Mouse (Mus musculus) heart, adult 2 months (tissue): ENCODE data around the gene Map3k20. TPM values are rescaled to one million over a fixed set of nuclear protein-coding genes. Genes with fewer than 3 reads are reported as not detected.

Experiments used
- DNase-seq, 2 experiments: peaks; one replicate each; pipeline ENCODE4 v3.0.0; 2021
- H3K27ac ChIP-seq: fragments of 200-600 bp; 2 replicates; pipeline ENCODE4 v1.8.1; 2022
- H3K27me3 ChIP-seq: fragments of 200-500 bp; 2 replicates; pipeline ENCODE4 v1.6.1; 2012; ENCODE audit warnings: mild to moderate bottlenecking, low read length, inconsistent platforms, mixed read lengths; ENCODE audit not compliant: control insufficient read depth, insufficient read depth
- H3K36me3 ChIP-seq: fragments of 200-500 bp; 2 replicates; pipeline ENCODE4 v1.6.1; 2012; ENCODE audit warnings: low read length, inconsistent platforms; ENCODE audit not compliant: control insufficient read depth, insufficient read depth
- H3K4me1 ChIP-seq: fragments of 200-500 bp; 2 replicates; pipeline ENCODE4 v1.6.1; 2011; ENCODE audit warnings: low read length; ENCODE audit not compliant: control insufficient read depth, insufficient read depth
- H3K4me3 ChIP-seq: fragments of 200-600 bp; 2 replicates; pipeline ENCODE4 v1.8.1; 2022
- H3K79me2 ChIP-seq: fragments of 200-500 bp; replicated peaks from 2 replicates; pipeline ENCODE4 v1.6.1; 2012; ENCODE audit warnings: mild to moderate bottlenecking, inconsistent platforms, low read length, moderate library complexity, mixed read lengths; ENCODE audit not compliant: control insufficient read depth, insufficient read depth
- H3K9ac ChIP-seq: fragments of 200-500 bp; 2 replicates; pipeline ENCODE4 v1.6.1; 2012; ENCODE audit warnings: low read depth, mild to moderate bottlenecking, control low read depth, inconsistent platforms, low read length, mixed read lengths
- CTCF ChIP-seq: fragments of 200-600 bp; IDR thresholded peaks from 2 replicates; pipeline ENCODE4 v1.8.1; 2022; ENCODE audit warnings: antibody characterized with exemption, mild to moderate bottlenecking, moderate library complexity
- EP300 ChIP-seq: fragments of 200-500 bp; IDR thresholded peaks from 2 replicates; pipeline ENCODE4 v1.6.1; 2011; ENCODE audit warnings: low read depth, low read length, control low read depth; ENCODE audit not compliant: insufficient read depth
- POLR2A ChIP-seq: fragments of 200-500 bp; IDR thresholded peaks from 2 replicates; pipeline ENCODE4 v1.6.1; 2011; ENCODE audit warnings: mild to moderate bottlenecking, low read depth, low read length, control low read depth; ENCODE audit not compliant: insufficient read depth
- WGBS: fragments of 180-500 bp; shearing (Covaris S2); methylation state at CpG from one replicate; pipeline ENCODE4 v1.1.7; 2018; 5-methylcytosine and 5-hydroxymethylcytosine counted together
- intact Hi-C: fragments of 180-260 bp; cut with DNase I; formaldehyde crosslinking; loops from one replicate; pipeline ENCODE4 v1.15.1; 2025
- polyA plus RNA-seq: library from polyadenylated mRNA; depleted of rRNA; stranded (reverse); fragments of >200 nt; gene quantifications from 2 replicates; pipeline ENCODE4 v1.2.3, GENCODE M21; 2012; rRNA removed
- total RNA-seq, 2 experiments: library from RNA; stranded (reverse); gene quantifications; 2 replicates each; pipeline ENCODE4 v1.2.3; 2021

Map3k20 gene
- total and polyA plus RNA-seq, 3 experiments, result 75.1 to 303 (median 275) TPM

DNA sequence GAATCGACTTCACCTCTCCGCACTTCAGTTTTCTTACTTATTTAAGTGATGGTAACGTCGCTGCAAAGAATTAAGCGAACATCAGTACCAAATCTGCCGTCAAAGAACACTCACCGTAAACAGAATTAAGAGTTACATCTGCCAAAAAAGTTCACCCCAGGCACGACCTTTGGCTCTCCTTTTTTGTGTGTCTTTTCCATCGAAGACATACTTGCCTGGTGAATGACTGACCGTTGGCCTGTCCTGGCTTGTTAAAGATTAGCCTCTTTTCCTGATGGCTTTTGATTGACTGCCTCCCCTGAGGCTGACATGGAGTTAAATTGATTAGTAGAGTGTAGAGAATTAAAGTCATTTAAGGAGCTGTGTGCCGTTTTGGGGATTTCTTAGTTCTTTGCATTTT lies 191.8 kb downstream of the Map3k20 start:
- intact Hi-C loops, result no loop called here
- 36% methylated on average over 11 of the region's 11 CpGs for WGBS
- H3K36me3 ChIP-seq, result peaks cover 2% of the 10 kb centered on the region; the same call in 1 of the 2 replicates
- no peak overlapping the region for H3K9ac ChIP-seq
- H3K27me3 ChIP-seq, result no peaks in the 10 kb centered on the region
- no peak for DNase-seq
- no peak for TF ChIP-seq POLR2A
- no peak for TF ChIP-seq EP300
- H3K4me3 ChIP-seq, result peak overlapping the region; percentile 54
- no peaks in the 10 kb centered on the region for H3K4me1 ChIP-seq
- H3K27ac ChIP-seq, result no peak overlapping the region
- no peaks in the 10 kb centered on the region for H3K79me2 ChIP-seq

GRCm38 (mm10) chr2:72478176-72478575 lies 192.7 kb downstream of the Map3k20 start:
- Histone ChIP-seq H3K79me2 (no peaks in the 10 kb centered on the region), H3K36me3 (peaks cover 2% of the 10 kb centered on the region; the same call in 1 of the 2 replicates), H3K4me1 (no peaks in the 10 kb centered on the region), H3K27ac (no peak overlapping the region), H3K4me3 (no peak overlapping the region), H3K27me3 (no peaks in the 10 kb centered on the region), H3K9ac (no peak overlapping the region)
- WGBS, result 97% methylated on average over 4 of the region's 4 CpGs
- intact Hi-C loops, result no loop called here
- TF ChIP-seq POLR2A (no peak), CTCF (no peak), EP300 (no peak)
- DNase-seq, result no peak

DNA sequence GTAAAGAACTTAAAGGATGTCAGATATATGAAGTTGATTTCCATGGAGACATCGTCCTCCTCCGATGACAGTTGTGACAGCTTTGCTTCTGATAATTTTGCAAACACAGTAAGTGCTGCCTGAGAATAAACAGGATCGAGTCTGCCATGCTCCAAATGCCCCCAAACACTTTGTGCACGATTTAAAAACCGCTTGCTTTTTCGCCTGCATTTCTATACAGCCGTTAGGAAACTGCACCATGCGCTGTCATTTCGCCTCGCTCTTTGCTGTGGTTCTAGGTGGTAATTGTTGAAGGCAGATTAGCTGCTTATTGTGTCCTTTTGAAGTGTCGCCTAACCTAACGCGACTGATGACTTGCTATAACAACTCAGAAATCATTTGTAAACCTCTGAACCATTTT lies 193.5 kb downstream of the Map3k20 start:
- Histone ChIP-seq H3K4me1 (no peaks in the 10 kb centered on the region), H3K9ac (no peak overlapping the region), H3K36me3 (peaks cover 2% of the 10 kb centered on the region; the same call in 1 of the 2 replicates), H3K27me3 (no peaks in the 10 kb centered on the region), H3K79me2 (no peaks in the 10 kb centered on the region), H3K4me3 (no peak overlapping the region), H3K27ac (no peak overlapping the region)
- intact Hi-C loops, result no loop called here
- no peak for TF ChIP-seq EP300
- TF ChIP-seq CTCF, result no peak
- TF ChIP-seq POLR2A, result no peak
- 86% methylated on average over 13 of the region's 13 CpGs for WGBS
- DNase-seq, result no peak

DNA sequence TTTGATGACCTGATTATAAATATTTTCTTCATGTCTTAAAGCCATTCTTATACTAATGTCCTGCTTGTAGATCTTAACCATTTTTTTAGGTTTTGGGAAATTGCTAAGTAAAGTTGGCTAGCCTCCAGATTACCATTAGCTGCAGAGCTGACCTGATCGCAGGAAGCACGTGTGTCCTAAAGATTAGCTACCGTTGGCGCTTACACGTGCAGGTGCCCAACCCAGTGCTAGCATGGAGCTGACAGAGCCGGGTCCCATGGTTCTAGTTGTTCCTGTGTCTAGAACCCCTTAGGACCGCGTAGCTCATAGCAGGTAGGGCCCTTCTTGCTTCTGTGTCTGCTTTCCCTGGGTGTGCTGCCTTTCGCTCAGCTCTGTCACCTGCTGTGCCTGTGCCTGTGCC lies 194.4 kb downstream of the Map3k20 start:
- no peak for DNase-seq
- no peak overlapping the region for H3K27ac ChIP-seq
- no peaks in the 10 kb centered on the region for H3K27me3 ChIP-seq
- WGBS, result 68% methylated on average over 9 of the region's 9 CpGs
- TF ChIP-seq EP300 (no peak), POLR2A (no peak), CTCF (no peak)
- H3K36me3 ChIP-seq, result peaks cover 2% of the 10 kb centered on the region; the same call in 1 of the 2 replicates
- H3K4me3 ChIP-seq, result no peak overlapping the region
- no peaks in the 10 kb centered on the region for H3K79me2 ChIP-seq
- no peaks in the 10 kb centered on the region for H3K4me1 ChIP-seq
- intact Hi-C loops, result no loop called here
- no peak overlapping the region for H3K9ac ChIP-seq

DNA sequence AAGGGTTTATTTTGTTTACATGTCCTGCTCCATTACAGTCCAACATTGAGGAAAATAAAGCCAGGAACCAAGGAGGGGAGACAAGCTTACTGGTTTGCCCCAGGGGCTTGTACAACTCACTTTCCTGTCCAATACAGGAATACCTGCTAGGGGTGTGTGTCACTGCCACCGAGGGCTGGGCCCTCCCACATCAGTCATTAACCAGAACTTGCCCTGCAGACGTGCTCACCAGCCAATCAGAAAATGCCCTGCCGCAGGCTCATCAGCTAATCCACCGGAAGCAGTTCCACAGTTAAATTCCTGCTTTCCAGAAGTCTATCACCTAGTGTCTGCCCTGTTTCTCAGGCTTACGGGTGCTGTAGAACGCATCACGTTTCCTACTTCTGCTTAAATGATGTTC lies 206.2 kb downstream of the Map3k20 start:
- no peaks in the 10 kb centered on the region for H3K4me1 ChIP-seq
- no peaks in the 10 kb centered on the region for H3K36me3 ChIP-seq
- no peaks in the 10 kb centered on the region for H3K27me3 ChIP-seq
- no peak for DNase-seq
- intact Hi-C loops, result no loop called here
- 62% methylated on average over 7 of the region's 7 CpGs for WGBS
- no peak overlapping the region for H3K9ac ChIP-seq
- H3K27ac ChIP-seq, result no peak overlapping the region
- no peaks in the 10 kb centered on the region for H3K79me2 ChIP-seq
- no peak for TF ChIP-seq EP300
- no peak for TF ChIP-seq CTCF
- no peak for TF ChIP-seq POLR2A
- H3K4me3 ChIP-seq, result no peak overlapping the region

Other genes with a start within 250 kb of the Map3k20 start
- 1 to 10 TPM; 1.2 to 1.9 TPM for gene Cdca7, start 190.5 kb downstream of the Map3k20 start, total RNA-seq
- gene Cdca7, start 190.5 kb downstream of the Map3k20 start, polyA plus RNA-seq, result 2.3 and 2.5 TPM in 2 replicates